Mouse (Mus musculus) MEL (cell line): ENCODE measurements around the gene Gm8909. TPM values are rescaled to one million over a fixed set of nuclear protein-coding genes. Genes with fewer than 3 reads are reported as not detected.

ENCODE experiments used
- DNase-seq: peaks from one replicate; pipeline ENCODE4 v3.0.0; 2011; ENCODE audit warnings: low read depth, low spot score
- H3K27ac ChIP-seq: 2 replicates; pipeline ENCODE4 v1.5.1; 2012; ENCODE audit warnings: low read depth, mild to moderate bottlenecking, control low read depth, low read length, moderate library complexity; ENCODE audit not compliant: control insufficient read depth
- H3K27me3 ChIP-seq, 2 experiments: fragments of 150-350 bp in 1 of 2; sonication (generic) in 1 of 2; 2 replicates each; pipeline ENCODE4 v1.6.1; 2012; ENCODE audit warnings: low read length in 2 of 2, mild to moderate bottlenecking in 2 of 2, improper control_type of control experiment in 1 of 2, moderate library complexity in 1 of 2; ENCODE audit not compliant: insufficient read depth in 2 of 2, control insufficient read depth in 1 of 2
- H3K36me3 ChIP-seq, 2 experiments: 2 replicates each; pipeline ENCODE4 v1.6.1; 2012 to 2014; ENCODE audit warnings: low read length in 2 of 2, improper control_type of control experiment in 1 of 2, inconsistent platforms in 1 of 2, mild to moderate bottlenecking in 1 of 2; ENCODE audit not compliant: insufficient read depth in 2 of 2, control insufficient read depth in 1 of 2
- H3K4me1 ChIP-seq, 2 experiments: fragments of 150-350 bp in 1 of 2; sonication (generic) in 1 of 2; 2 replicates each; pipeline ENCODE4 v1.6.1; 2012; ENCODE audit warnings: low read length in 2 of 2, improper control_type of control experiment in 1 of 2, mild to moderate bottlenecking in 1 of 2; ENCODE audit not compliant: insufficient read depth in 2 of 2, control insufficient read depth in 1 of 2
- H3K4me3 ChIP-seq, 2 experiments: fragments of 150-350 bp in 1 of 2; sonication (generic) in 1 of 2; 2 replicates each; pipeline ENCODE4 v1.5.1; 2012; ENCODE audit warnings: low read depth in 2 of 2, low read length in 2 of 2, mild to moderate bottlenecking in 2 of 2, moderate library complexity in 2 of 2, control low read depth in 1 of 2, improper control_type of control experiment in 1 of 2; ENCODE audit not compliant: control insufficient read depth in 1 of 2, insufficient read depth in 1 of 2
- H3K79me2 ChIP-seq: 2 replicates; pipeline ENCODE4 v1.6.1; 2012; ENCODE audit warnings: mild to moderate bottlenecking, low read length, moderate library complexity; ENCODE audit not compliant: control insufficient read depth, poor library complexity, insufficient read depth
- H3K9ac ChIP-seq: 2 replicates; pipeline ENCODE4 v1.6.1; 2012; ENCODE audit warnings: low read depth, mild to moderate bottlenecking, control low read depth, low read length, moderate library complexity; ENCODE audit not compliant: control insufficient read depth, poor library complexity, severe bottlenecking
- H3K9me3 ChIP-seq: fragments of 150-350 bp; sonication (generic); replicated peaks from 2 replicates; pipeline ENCODE4 v1.6.1; 2012; ENCODE audit warnings: mild to moderate bottlenecking, low read length, improper control_type of control experiment, moderate library complexity; ENCODE audit not compliant: insufficient read depth
- BHLHE40 ChIP-seq: IDR thresholded peaks from 2 replicates; pipeline ENCODE4 v1.6.1; 2012; ENCODE audit warnings: low read depth, mild to moderate bottlenecking, inconsistent platforms, low read length, improper control_type of control experiment, borderline replicate concordance
- CHD1 ChIP-seq: IDR thresholded peaks from 2 replicates; pipeline ENCODE4 v1.6.1; 2012; ENCODE audit warnings: low read depth, mild to moderate bottlenecking, inconsistent platforms, low read length, improper control_type of control experiment
- CHD2 ChIP-seq: IDR thresholded peaks from 2 replicates; pipeline ENCODE4 v1.6.1; 2011; ENCODE audit warnings: low read length, improper control_type of control experiment
- CTCF ChIP-seq, 3 experiments: IDR thresholded peaks in 2 of 3; conservative IDR thresholded peaks in 1 of 3; 2 replicates each; pipeline ENCODE4 v1.5.1; 2011 to 2012; ENCODE audit warnings: low read length in 3 of 3, low read depth in 2 of 3, mild to moderate bottlenecking in 2 of 3, improper control_type of control experiment in 1 of 3, inconsistent platforms in 1 of 3, mixed read lengths in 1 of 3, moderate library complexity in 1 of 3; ENCODE audit not compliant: control insufficient read depth in 1 of 3, insufficient read depth in 1 of 3, poor library complexity in 1 of 3, severe bottlenecking in 1 of 3
- E2F4 ChIP-seq: IDR thresholded peaks from 2 replicates; pipeline ENCODE4 v1.6.1; 2011; ENCODE audit warnings: low read depth, low read length, improper control_type of control experiment, borderline replicate concordance
- ELF1 ChIP-seq: IDR thresholded peaks from 2 replicates; pipeline ENCODE4 v1.6.1; 2014; ENCODE audit warnings: low read depth, mild to moderate bottlenecking, inconsistent platforms, low read length, improper control_type of control experiment, moderate library complexity
- EP300 ChIP-seq, 2 experiments: IDR thresholded peaks; 2 replicates each; pipeline ENCODE4 v1.6.1; 2011; ENCODE audit warnings: improper control_type of control experiment in 2 of 2, low read length in 2 of 2, low read depth in 1 of 2, mild to moderate bottlenecking in 1 of 2
- ETS1 ChIP-seq: IDR thresholded peaks from 2 replicates; pipeline ENCODE4 v1.6.1; 2012; ENCODE audit warnings: low read depth, mild to moderate bottlenecking, inconsistent platforms, low read length, improper control_type of control experiment, moderate library complexity
- GABPA ChIP-seq: IDR thresholded peaks from 2 replicates; pipeline ENCODE4 v1.6.1; 2012; ENCODE audit warnings: low read depth, mild to moderate bottlenecking, inconsistent platforms, low read length, improper control_type of control experiment, moderate library complexity
- GATA1 ChIP-seq: IDR thresholded peaks from 2 replicates; pipeline ENCODE4 v1.6.1; 2011; ENCODE audit warnings: low read depth, low read length, improper control_type of control experiment
- HCFC1 ChIP-seq: IDR thresholded peaks from 2 replicates; pipeline ENCODE4 v1.6.1; 2012; ENCODE audit warnings: low read depth, mild to moderate bottlenecking, inconsistent platforms, low read length, improper control_type of control experiment, moderate library complexity
- JUND ChIP-seq: IDR thresholded peaks from 2 replicates; pipeline ENCODE4 v1.6.1; 2011; ENCODE audit warnings: low read depth, mild to moderate bottlenecking, improper control_type of control experiment, low read length
- KAT2A ChIP-seq: conservative IDR thresholded peaks from 2 replicates; pipeline ENCODE4 v1.6.1; 2012; ENCODE audit warnings: low read depth, low read length, improper control_type of control experiment, inconsistent platforms
- MAFK ChIP-seq: IDR thresholded peaks from 2 replicates; pipeline ENCODE4 v1.6.1; 2011; ENCODE audit warnings: low read depth, mild to moderate bottlenecking, low read length, improper control_type of control experiment, borderline replicate concordance
- MAX ChIP-seq: IDR thresholded peaks from 2 replicates; pipeline ENCODE4 v1.6.1; 2011; ENCODE audit warnings: low read length, improper control_type of control experiment
- MAZ ChIP-seq: IDR thresholded peaks from 2 replicates; pipeline ENCODE4 v1.6.1; 2012; ENCODE audit warnings: low read depth, mild to moderate bottlenecking, inconsistent platforms, low read length, improper control_type of control experiment
- MEF2A ChIP-seq: IDR thresholded peaks from 2 replicates; pipeline ENCODE4 v1.6.1; 2014; ENCODE audit warnings: low read depth, mild to moderate bottlenecking, inconsistent platforms, low read length, improper control_type of control experiment; ENCODE audit not compliant: poor library complexity, insufficient replicate concordance, severe bottlenecking; ENCODE audit errors: extremely low read depth
- MXI1 ChIP-seq: IDR thresholded peaks from 2 replicates; pipeline ENCODE4 v1.6.1; 2011; ENCODE audit warnings: mild to moderate bottlenecking, low read depth, low read length, improper control_type of control experiment
- MYB ChIP-seq: IDR thresholded peaks from 2 replicates; pipeline ENCODE4 v1.6.1; 2011; ENCODE audit warnings: mild to moderate bottlenecking, low read depth, low read length, improper control_type of control experiment
- NELFE ChIP-seq: IDR thresholded peaks from 2 replicates; pipeline ENCODE4 v1.6.1; 2011; ENCODE audit warnings: low read depth, low read length, improper control_type of control experiment
- NRF1 ChIP-seq: IDR thresholded peaks from 2 replicates; pipeline ENCODE4 v1.6.1; 2014; ENCODE audit warnings: low read depth, mild to moderate bottlenecking, inconsistent platforms, low read length, improper control_type of control experiment, moderate library complexity; ENCODE audit not compliant: poor library complexity, insufficient read depth, severe bottlenecking
- POLR2A ChIP-seq, 2 experiments: IDR thresholded peaks; 2 replicates each; pipeline ENCODE4 v1.6.1; 2011 to 2012; ENCODE audit warnings: low read length in 2 of 2, mild to moderate bottlenecking in 2 of 2, control low read depth in 1 of 2, improper control_type of control experiment in 1 of 2, low read depth in 1 of 2, moderate library complexity in 1 of 2; ENCODE audit not compliant: control insufficient read depth in 1 of 2, insufficient read depth in 1 of 2, poor library complexity in 1 of 2
- POLR2AphosphoS2 ChIP-seq: IDR thresholded peaks from 2 replicates; pipeline ENCODE4 v1.6.1; 2011; ENCODE audit warnings: low read length, improper control_type of control experiment
- POLR2AphosphoS5 ChIP-seq: IDR thresholded peaks from 2 replicates; pipeline ENCODE4 v1.6.1; 2012; ENCODE audit warnings: low read depth, borderline replicate concordance, mild to moderate bottlenecking, inconsistent platforms, low read length, moderate library complexity, mixed read lengths
- RAD21 ChIP-seq: IDR thresholded peaks from 2 replicates; pipeline ENCODE4 v1.6.1; 2011; ENCODE audit warnings: mild to moderate bottlenecking, low read depth, low read length, improper control_type of control experiment
- RCOR1 ChIP-seq: IDR thresholded peaks from 2 replicates; pipeline ENCODE4 v1.6.1; 2012; ENCODE audit warnings: low read depth, mild to moderate bottlenecking, inconsistent platforms, low read length, improper control_type of control experiment
- SIN3A ChIP-seq: IDR thresholded peaks from 2 replicates; pipeline ENCODE4 v1.6.1; 2012; ENCODE audit warnings: low read length, improper control_type of control experiment, inconsistent platforms
- SMC3 ChIP-seq: IDR thresholded peaks from 2 replicates; pipeline ENCODE4 v1.6.1; 2011; ENCODE audit warnings: low read depth, low read length, improper control_type of control experiment
- TAL1 ChIP-seq: IDR thresholded peaks from 2 replicates; pipeline ENCODE4 v1.6.1; 2012; ENCODE audit warnings: mild to moderate bottlenecking, inconsistent platforms, low read length, moderate library complexity, mixed read lengths
- TBP ChIP-seq: IDR thresholded peaks from 2 replicates; pipeline ENCODE4 v1.8.0; 2011; ENCODE audit warnings: low read depth, low read length, improper control_type of control experiment
- TCF12 ChIP-seq: IDR thresholded peaks from 2 replicates; pipeline ENCODE4 v1.6.1; 2014; ENCODE audit warnings: low read depth, mild to moderate bottlenecking, inconsistent platforms, low read length, improper control_type of control experiment, moderate library complexity
- UBTF ChIP-seq: IDR thresholded peaks from 2 replicates; pipeline ENCODE4 v1.6.1; 2012; ENCODE audit warnings: low read depth, mild to moderate bottlenecking, inconsistent platforms, low read length, improper control_type of control experiment, moderate library complexity, borderline replicate concordance; ENCODE audit not compliant: insufficient read depth
- USF1 ChIP-seq: IDR thresholded peaks from 2 replicates; pipeline ENCODE4 v1.6.1; 2014; ENCODE audit warnings: low read depth, mild to moderate bottlenecking, inconsistent platforms, low read length, improper control_type of control experiment, moderate library complexity
- USF2 ChIP-seq, 2 experiments: IDR thresholded peaks; 2 replicates each; pipeline ENCODE4 v1.6.1; 2011 to 2012; ENCODE audit warnings: improper control_type of control experiment in 2 of 2, low read length in 2 of 2, borderline replicate concordance in 1 of 2, inconsistent platforms in 1 of 2, low read depth in 1 of 2, mild to moderate bottlenecking in 1 of 2; ENCODE audit not compliant: insufficient read depth in 1 of 2
- ZC3H11A ChIP-seq: IDR thresholded peaks from 2 replicates; pipeline ENCODE4 v1.6.1; 2012; ENCODE audit warnings: low read depth, mild to moderate bottlenecking, inconsistent platforms, low read length, improper control_type of control experiment
- ZKSCAN1 ChIP-seq: IDR thresholded peaks from 2 replicates; pipeline ENCODE4 v1.6.1; 2012; ENCODE audit warnings: low read depth, mild to moderate bottlenecking, inconsistent platforms, low read length, improper control_type of control experiment, moderate library complexity
- ZMIZ1 ChIP-seq: IDR thresholded peaks from 2 replicates; pipeline ENCODE4 v1.6.1; 2012; ENCODE audit warnings: low read depth, mild to moderate bottlenecking, inconsistent platforms, low read length, improper control_type of control experiment, moderate library complexity
- ZNF384 ChIP-seq: IDR thresholded peaks from 2 replicates; pipeline ENCODE4 v1.6.1; 2012; ENCODE audit warnings: low read depth, mild to moderate bottlenecking, inconsistent platforms, low read length, improper control_type of control experiment
- polyA plus RNA-seq, 2 experiments: library from polyadenylated mRNA; stranded (reverse) in 1 of 2; unstranded in 1 of 2; fragments of >175 nt in 1 of 2; fragments of >200 nt in 1 of 2; gene quantifications; 2 replicates each; pipeline versions ENCODE4 v1.2.1 to v1.2.4; 2012; ENCODE audit warnings: low replicate concordance in 2 of 2, low read depth in 1 of 2; ENCODE audit not compliant: insufficient read length in 2 of 2, insufficient read depth in 1 of 2, missing spikeins in 1 of 2
- total RNA-seq: library from RNA; depleted of rRNA; stranded (reverse); fragments of 300-350 nt; gene quantifications from 2 replicates; pipeline ENCODE4 v1.2.3, GENCODE M21; 2012

Gene Gm8909
- total and polyA plus RNA-seq, 3 experiments = 3.0 TPM; not detected in 2

- no peak overlapping the region for H3K9ac ChIP-seq
- H3K79me2 ChIP-seq = no peaks in the 10 kb centered on the region
- peaks cover 0 to 10% of the 10 kb centered on the region in 2 experiments; a peak in 3 of 4 replicates for H3K27me3 ChIP-seq
- H3K4me1 ChIP-seq = 0 out of 4 replicates have a peak, but pooled peaks cover 0 to 5% of the 10 kb centered on the region in 2 experiments
- no peaks in the 10 kb centered on the region for H3K9me3 ChIP-seq
- H3K4me3 ChIP-seq = no peak overlapping the region
- H3K36me3 ChIP-seq = no peaks in the 10 kb centered on the region
- DNase-seq = peak; percentile 78
- H3K27ac ChIP-seq = no peak overlapping the region
- no peak for TF ChIP-seq ZKSCAN1
- no peak for TF ChIP-seq TCF12
- no peak; the same call in 1 of the 2 replicates for TF ChIP-seq MAX
- peak; percentile 53; the same call in 1 of the 2 replicates for TF ChIP-seq SIN3A
- peak; percentile 83 for TF ChIP-seq SMC3
- TF ChIP-seq CTCF (IDR thresholded peaks at IDR 0.05 in 2 of 3, conservative IDR thresholded peaks at IDR 0.05 in 1 of 3; ENCODE audit: control insufficient read depth in 1 of 3, insufficient read depth in 1 of 3, low read depth in 2 of 3, low read length in 3 of 3, poor library complexity in 1 of 3, severe bottlenecking in 1 of 3) = peak; percentile 82 to 97 (median 86)
- no peak for TF ChIP-seq ZMIZ1
- TF ChIP-seq USF1 = no peak
- no peak for TF ChIP-seq GABPA
- TF ChIP-seq MEF2A = no peak
- TF ChIP-seq KAT2A = no peak
- no peak for TF ChIP-seq NELFE
- no peak for TF ChIP-seq GATA1
- no peak for TF ChIP-seq NRF1
- TF ChIP-seq MXI1 = peak; percentile 71
- no peak for TF ChIP-seq TAL1
- TF ChIP-seq ETS1 = no peak
- no peak for TF ChIP-seq E2F4
- no peak for TF ChIP-seq UBTF
- TF ChIP-seq CHD1 = no peak
- no peak for TF ChIP-seq POLR2AphosphoS2
- TF ChIP-seq ZNF384 = no peak
- no peak for TF ChIP-seq USF2 (IDR thresholded peaks at IDR 0.05; ENCODE audit: borderline replicate concordance in 1 of 2, insufficient read depth in 1 of 2, low read depth in 1 of 2, low read length in 2 of 2)
- no peak for TF ChIP-seq ELF1
- TF ChIP-seq MAZ = no peak
- TF ChIP-seq RAD21 = peak; percentile 77
- TF ChIP-seq MYB = no peak
- TF ChIP-seq POLR2AphosphoS5 = no peak
- no peak for TF ChIP-seq RCOR1
- TF ChIP-seq CHD2 = no peak
- 0 out of 2 replicates have a peak, but pooled peaks have one; percentile 25 for TF ChIP-seq TBP
- TF ChIP-seq POLR2A (IDR thresholded peaks at IDR 0.05; ENCODE audit: control insufficient read depth in 1 of 2, insufficient read depth in 1 of 2, low read depth in 1 of 2, low read length in 2 of 2, poor library complexity in 1 of 2) = no peak
- no peak for TF ChIP-seq EP300 (IDR thresholded peaks at IDR 0.05; ENCODE audit: low read depth in 1 of 2, low read length in 2 of 2)
- no peak for TF ChIP-seq HCFC1
- no peak for TF ChIP-seq MAFK
- TF ChIP-seq ZC3H11A = peak; percentile 65
- TF ChIP-seq JUND = no peak
- TF ChIP-seq BHLHE40 = no peak
Measured at GRCm38 (mm10) chr17:36198317-36198716, 30.0 kb upstream of the Gm8909 start.
